Mouse (Mus musculus) brain, embryonic 14.5 days (tissue): ENCODE results near the gene Mtm1.

Source experiments
- CTCF ChIP-seq: fragments of 200-500 bp; IDR thresholded peaks from 2 replicates; pipeline ENCODE4 v1.5.1; 2012; ENCODE audit warnings: inconsistent platforms, mild to moderate bottlenecking, moderate library complexity, borderline replicate concordance; ENCODE audit not compliant: insufficient read depth, insufficient read length; ENCODE audit errors: extremely low read depth
- POLR2A ChIP-seq: fragments of 200-500 bp; IDR thresholded peaks from 2 replicates; pipeline ENCODE4 v1.6.1; 2012; ENCODE audit warnings: mild to moderate bottlenecking, inconsistent platforms, borderline replicate concordance; ENCODE audit not compliant: poor library complexity, insufficient read depth, insufficient read length, severe bottlenecking; ENCODE audit errors: extremely low read depth

DNA sequence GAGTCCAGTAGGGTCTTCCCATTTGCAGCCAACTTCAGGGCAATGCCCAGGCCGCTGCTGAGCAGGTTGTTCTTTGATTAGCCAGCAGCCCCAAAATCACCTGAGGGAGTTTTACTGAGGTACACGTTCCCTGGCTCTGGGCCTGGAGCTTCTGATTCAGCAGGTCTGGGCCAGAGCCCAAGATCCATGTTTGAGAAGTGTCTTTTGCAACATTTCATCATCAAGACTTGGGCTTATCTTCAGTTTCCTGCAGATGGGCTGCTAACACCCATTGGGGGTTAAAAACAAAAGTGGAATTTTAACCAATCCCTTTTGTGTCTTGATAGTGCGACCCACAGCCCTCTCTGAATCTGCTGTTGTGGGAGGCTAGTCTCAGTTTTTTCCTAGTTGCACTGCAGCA lies 10.3 kb downstream of the Mtm1 start:
- no peak for TF ChIP-seq POLR2A
- no peak for TF ChIP-seq CTCF
